Mouse (Mus musculus): ENCODE measurements around the gene Angptl2.

DNA sequence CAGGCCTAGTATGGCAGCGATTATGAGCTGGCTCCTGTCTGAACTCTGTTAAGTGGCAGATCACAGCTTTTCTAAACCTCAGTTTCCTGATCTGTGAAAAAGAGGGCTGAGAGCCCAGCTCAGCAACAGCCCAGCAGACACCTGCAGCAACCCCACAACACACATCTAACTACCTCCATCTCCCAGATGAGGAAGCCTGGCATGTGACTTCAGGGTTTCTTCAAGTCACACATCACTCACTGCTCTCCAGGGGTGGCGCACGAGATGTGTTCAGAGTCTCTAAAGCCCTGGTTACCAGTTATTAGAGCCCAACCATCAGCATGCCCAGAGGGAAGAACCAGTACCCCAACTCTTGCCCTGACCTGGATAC is 1.5 kb downstream of the Angptl2 start:
- TF ChIP-seq CHD2 (IDR thresholded peaks at IDR 0.05; ENCODE audit: low read depth, low read length) (no peak), MAFK (IDR thresholded peaks at IDR 0.05; ENCODE audit: insufficient read depth, low read depth, low read length) (no peak), ZNF384 (IDR thresholded peaks at IDR 0.05; ENCODE audit: low read depth, low read length) (no peak)

Measured in ES-E14 (cell line).